Mouse (Mus musculus): Measurements from ENCODE around the gene Dock6. TPM values are rescaled to one million over a fixed set of nuclear protein-coding genes. Genes with fewer than 3 reads are reported as not detected.

The Dock6 gene
- 10 to 100 TPM in 1 of 2 experiments, 1 to 10 TPM in 1; 2.3 to 10.7 TPM for polyA plus RNA-seq (2012; fragmentation: generic; extraction: Trizol)

GRCm38 (mm10) chr9:21852128-21853091 is at the start of gene Dock6:
TSS of gene Dock6 (minus strand) at chr9:21852635.

GRCm38 (mm10) chr9:21835258-21835912 is 17.1 kb downstream of the Dock6 start, which contains the start of gene Angptl8:
TSS of gene Angptl8 (plus strand) at chr9:21835510.

DNA sequence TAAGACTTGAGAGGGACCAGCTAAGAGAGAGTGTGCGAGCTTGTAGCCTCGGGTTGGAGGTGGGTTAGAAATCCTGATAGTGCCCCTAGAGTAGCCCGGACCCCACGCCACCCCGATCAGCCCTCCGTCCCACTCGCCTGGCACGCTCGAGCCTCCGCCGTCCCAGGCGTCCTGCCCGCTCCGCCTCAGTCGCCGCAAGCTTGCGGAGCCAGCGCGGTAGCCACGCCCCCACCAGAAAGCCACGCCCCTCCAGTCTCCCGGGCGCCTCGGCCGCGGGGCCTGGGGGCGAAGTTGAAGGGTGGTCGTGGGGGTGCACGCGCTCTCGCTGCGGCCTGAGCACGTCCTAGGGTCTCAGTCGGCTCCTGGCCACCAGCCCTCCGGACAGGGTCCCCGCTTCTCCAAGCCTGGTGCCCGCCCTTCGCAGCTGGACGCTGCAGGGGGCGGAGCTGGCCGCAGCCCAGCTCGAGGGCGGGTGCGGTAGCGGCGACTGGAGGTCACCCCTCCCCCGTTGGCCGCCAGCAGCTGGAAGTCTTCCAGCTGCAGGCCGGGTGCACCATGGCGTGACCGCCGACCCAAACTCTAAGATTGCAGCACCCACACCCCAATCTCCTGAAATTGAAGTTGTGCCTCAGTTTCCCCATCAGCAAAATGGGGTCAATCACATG is 54.0 kb downstream of the Dock6 start, which contains the start of gene Kank2:
TSS of gene Kank2 (minus strand) at position 400 of the 665 bp plus-strand sequence.

GRCm38 (mm10) chr9:21760155-21761088 is 92.0 kb downstream of the Dock6 start, which contains the start of gene Spc24:
TSS of gene Spc24 (minus strand) at chr9:21760303.

Other genes starting within 250 kb of the Dock6 start
- gene Smarca4, start 236.5 kb downstream of the Dock6 start, polyA plus RNA-seq (2012; fragmentation: generic; extraction: Trizol) = 10 to 100 TPM; 38.3 to 66.5 TPM
- 10 to 100 TPM; 24.4 to 32.6 TPM for gene Ldlr, start 129.2 kb downstream of the Dock6 start, polyA plus RNA-seq (2012; fragmentation: generic; extraction: Trizol)
- 10 to 100 TPM; 66.5 to 79.4 TPM for gene Spc24, start 92.3 kb downstream of the Dock6 start, polyA plus RNA-seq (2012; fragmentation: generic; extraction: Trizol)
- 10 to 100 TPM; 13.4 to 57.5 TPM for gene Kank2, start 53.9 kb downstream of the Dock6 start, polyA plus RNA-seq (2012; fragmentation: generic; extraction: Trizol)
- gene Angptl8, start 17.1 kb downstream of the Dock6 start, polyA plus RNA-seq (2012; fragmentation: generic; extraction: Trizol) = not detected
- 10 to 100 TPM in 1 of 2 experiments, 1 to 10 TPM in 1; 2.4 to 10.6 TPM for gene Rab3d, start 65.6 kb upstream of the Dock6 start, polyA plus RNA-seq (2012; fragmentation: generic; extraction: Trizol)
- 1 to 10 TPM; 2.1 to 6.2 TPM for gene Ccdc159, start 74.8 kb upstream of the Dock6 start, polyA plus RNA-seq (2012; fragmentation: generic; extraction: Trizol)
- gene Tmem205, start 74.9 kb upstream of the Dock6 start, polyA plus RNA-seq (2012; fragmentation: generic; extraction: Trizol) = 100 to 1,000 TPM in 1 of 2 experiments, 10 to 100 TPM in 1; 68.4 to 138 TPM
- gene Plppr2, start 84.4 kb upstream of the Dock6 start, polyA plus RNA-seq (2012; fragmentation: generic; extraction: Trizol) = 10 to 100 TPM; 10.1 to 21.5 TPM
- gene Swsap1, start 103.1 kb upstream of the Dock6 start, polyA plus RNA-seq (2012; fragmentation: generic; extraction: Trizol) = 1 to 10 TPM; 6.5 to 8.7 TPM
- under 1 TPM; 0.04 to 0.52 TPM for gene Epor, start 110.9 kb upstream of the Dock6 start, polyA plus RNA-seq (2012; fragmentation: generic; extraction: Trizol)
- gene Rgl3, start 136.8 kb upstream of the Dock6 start, polyA plus RNA-seq (2012; fragmentation: generic; extraction: Trizol) = 10 to 100 TPM in 1 of 2 experiments, 1 to 10 TPM in 1; 4.1 to 10.4 TPM
- gene Ccdc151, start 150.0 kb upstream of the Dock6 start, polyA plus RNA-seq (2012; fragmentation: generic; extraction: Trizol) = 1 to 10 TPM in 1 of 2 experiments, under 1 TPM in 1; 0.64 to 1.9 TPM
- gene Prkcsh, start 150.2 kb upstream of the Dock6 start, polyA plus RNA-seq (2012; fragmentation: generic; extraction: Trizol) = 100 to 1,000 TPM; 110 to 200 TPM
- under 1 TPM in 1 of 2 experiments, not detected in 1; 0.05 TPM for gene Elavl3, start 199.4 kb upstream of the Dock6 start, polyA plus RNA-seq (2012; fragmentation: generic; extraction: Trizol)
- gene Gm49318, start 218.6 kb upstream of the Dock6 start, polyA plus RNA-seq (2012; fragmentation: generic; extraction: Trizol) = not detected
- gene Zfp653, start 218.7 kb upstream of the Dock6 start, polyA plus RNA-seq (2012; fragmentation: generic; extraction: Trizol) = 10 to 100 TPM in 1 of 2 experiments, 1 to 10 TPM in 1; 4.2 to 10.3 TPM
- gene Ecsit, start 232.8 kb upstream of the Dock6 start, polyA plus RNA-seq (2012; fragmentation: generic; extraction: Trizol) = 10 to 100 TPM; 15.6 to 33.1 TPM
- gene Cnn1, start 246.6 kb upstream of the Dock6 start, polyA plus RNA-seq (2012; fragmentation: generic; extraction: Trizol) = under 1 TPM; 0.05 to 0.18 TPM

All from C3H10T1/2 (cell line).